Mouse (Mus musculus) myocyte (in vitro differentiated cells): ENCODE measurements around the gene Basp1. TPM values are rescaled to one million over a fixed set of nuclear protein-coding genes. Genes with fewer than 3 reads are reported as not detected.
A peak's percentile ranks its signal among the peaks of the same experiment; 100 is the strongest.

Experiments
- H3K27me3 ChIP-seq: one replicate; pipeline ENCODE4 v1.6.1; 2011; ENCODE audit not compliant: control insufficient read depth, insufficient read depth, insufficient read length
- H3K36me3 ChIP-seq: one replicate; pipeline ENCODE4 v1.6.1; 2011; ENCODE audit not compliant: control insufficient read depth, insufficient read depth
- H3K4me2 ChIP-seq: one replicate; pipeline ENCODE4 v1.6.1; 2011; ENCODE audit warnings: low read depth, control low read depth
- H3K4me3 ChIP-seq: one replicate; pipeline ENCODE4 v1.5.1; 2011; ENCODE audit warnings: mild to moderate bottlenecking, control low read depth, moderate library complexity
- H3K79me2 ChIP-seq: one replicate; pipeline ENCODE4 v1.6.1; 2011; ENCODE audit not compliant: control insufficient read depth, insufficient read depth
- H3ac ChIP-seq: one replicate; pipeline ENCODE4 v1.6.1; 2011; ENCODE audit not compliant: control insufficient read depth, insufficient read length
- CEBPB ChIP-seq: IDR thresholded peaks from 2 replicates; pipeline ENCODE4 v1.6.1; 2011; ENCODE audit warnings: mild to moderate bottlenecking, moderate library complexity; ENCODE audit not compliant: poor library complexity, insufficient read depth, severe bottlenecking
- E2F4 ChIP-seq: IDR thresholded peaks from one replicate; pipeline ENCODE4 v1.6.1; 2011; ENCODE audit warnings: mild to moderate bottlenecking, control low read depth, moderate library complexity; ENCODE audit not compliant: insufficient read depth
- MAX ChIP-seq: IDR thresholded peaks from one replicate; pipeline ENCODE4 v1.6.1; 2011; ENCODE audit warnings: low read depth, mild to moderate bottlenecking, control low read depth
- MYOD1 ChIP-seq, 3 experiments: IDR thresholded peaks; one replicate each; pipeline ENCODE4 v1.6.1; 2011; ENCODE audit warnings: control low read depth in 2 of 3, low read depth in 2 of 3, mild to moderate bottlenecking in 2 of 3, moderate library complexity in 1 of 3; ENCODE audit not compliant: insufficient read length in 2 of 3, control insufficient read depth in 1 of 3
- MYOG ChIP-seq, 3 experiments: IDR thresholded peaks; one replicate each; pipeline ENCODE4 v1.6.1; 2011; ENCODE audit warnings: control low read depth in 2 of 3, low read depth in 2 of 3, mild to moderate bottlenecking in 2 of 3; ENCODE audit not compliant: insufficient read length in 2 of 3, control insufficient read depth in 1 of 3, insufficient read depth in 1 of 3
- POLR2A ChIP-seq: IDR thresholded peaks from one replicate; pipeline ENCODE4 v1.6.1; 2011; ENCODE audit warnings: low read depth, mild to moderate bottlenecking, control low read depth, moderate library complexity; ENCODE audit not compliant: insufficient read length
- POLR2AphosphoS2 ChIP-seq: IDR thresholded peaks from one replicate; pipeline ENCODE4 v1.6.1; 2011; ENCODE audit warnings: low read depth, control low read depth; ENCODE audit not compliant: insufficient read length
- REST ChIP-seq: IDR thresholded peaks from one replicate; pipeline ENCODE4 v1.6.1; 2011; ENCODE audit warnings: mild to moderate bottlenecking, control low read depth, moderate library complexity; ENCODE audit not compliant: insufficient read depth, insufficient read length
- SRF ChIP-seq: IDR thresholded peaks from one replicate; pipeline ENCODE4 v1.6.1; 2011; ENCODE audit warnings: low read depth; ENCODE audit not compliant: control insufficient read depth, insufficient read length
- TCF12 ChIP-seq: IDR thresholded peaks from one replicate; pipeline ENCODE4 v1.6.1; 2011; ENCODE audit warnings: mild to moderate bottlenecking, control low read depth; ENCODE audit not compliant: poor library complexity, insufficient read depth, severe bottlenecking
- TCF3 ChIP-seq: IDR thresholded peaks from one replicate; pipeline ENCODE4 v1.6.1; 2011; ENCODE audit warnings: low read depth, control low read depth; ENCODE audit not compliant: insufficient read length
- USF1 ChIP-seq: IDR thresholded peaks from one replicate; pipeline ENCODE4 v1.6.1; 2011; ENCODE audit warnings: low read depth, mild to moderate bottlenecking, control low read depth, moderate library complexity
- polyA plus RNA-seq: library from polyadenylated mRNA; unstranded; fragments of >200 nt; fragmentation: generic; extraction: Trizol; gene quantifications from one replicate; pipeline ENCODE4 v1.2.1, GENCODE M21; 2012; ENCODE audit warnings: missing spikeins

Basp1 gene
- polyA plus RNA-seq, 1 experiment, result 103 TPM

- no peak overlapping the region for H3ac ChIP-seq
- TF ChIP-seq TCF12, result no peak
- no peak for TF ChIP-seq SRF
- no peak for TF ChIP-seq E2F4
- no peak for TF ChIP-seq POLR2A
- no peak for TF ChIP-seq TCF3
- TF ChIP-seq MYOD1 (IDR thresholded peaks at IDR 0.05; ENCODE audit: control insufficient read depth in 1 of 3, insufficient read length in 2 of 3, low read depth in 2 of 3), result no peak
- no peak for TF ChIP-seq USF1
- no peak for TF ChIP-seq POLR2AphosphoS2
- TF ChIP-seq MYOG (IDR thresholded peaks at IDR 0.05; ENCODE audit: control insufficient read depth in 1 of 3, insufficient read depth in 1 of 3, insufficient read length in 2 of 3, low read depth in 2 of 3), result no peak
- TF ChIP-seq MAX, result no peak
- TF ChIP-seq CEBPB, result no peak
- TF ChIP-seq REST, result no peak
- H3K4me3 ChIP-seq, result no peak overlapping the region
- H3K27me3 ChIP-seq, result no peaks in the 10 kb centered on the region
- H3K36me3 ChIP-seq, result no peaks in the 10 kb centered on the region
- H3K4me2 ChIP-seq, result no peak overlapping the region
- H3K79me2 ChIP-seq, result peaks cover 96% of the 10 kb centered on the region
Measured at GRCm38 (mm10) chr15:25373486-25373885, 40.1 kb downstream of the Basp1 start.

- peaks cover 7% of the 10 kb centered on the region for H3K36me3 ChIP-seq
- H3K4me3 ChIP-seq, result no peak overlapping the region
- peaks cover 79% of the 10 kb centered on the region for H3K79me2 ChIP-seq
- TF ChIP-seq MYOG (IDR thresholded peaks at IDR 0.05; ENCODE audit: control insufficient read depth in 1 of 3, insufficient read depth in 1 of 3, insufficient read length in 2 of 3, low read depth in 2 of 3) (peak in 1 of 3 experiments; percentile 7), USF1 (peak; percentile 2), MYOD1 (IDR thresholded peaks at IDR 0.05; ENCODE audit: control insufficient read depth in 1 of 3, insufficient read length in 2 of 3, low read depth in 2 of 3) (peak in 1 of 3 experiments; percentile 30), REST (no peak), E2F4 (no peak)
- peak overlapping the region; percentile 22 for H3K4me2 ChIP-seq
- H3ac ChIP-seq, result no peak overlapping the region
- no peaks in the 10 kb centered on the region for H3K27me3 ChIP-seq
Measured at GRCm38 (mm10) chr15:25369522-25369921, 44.0 kb downstream of the Basp1 start.

DNA sequence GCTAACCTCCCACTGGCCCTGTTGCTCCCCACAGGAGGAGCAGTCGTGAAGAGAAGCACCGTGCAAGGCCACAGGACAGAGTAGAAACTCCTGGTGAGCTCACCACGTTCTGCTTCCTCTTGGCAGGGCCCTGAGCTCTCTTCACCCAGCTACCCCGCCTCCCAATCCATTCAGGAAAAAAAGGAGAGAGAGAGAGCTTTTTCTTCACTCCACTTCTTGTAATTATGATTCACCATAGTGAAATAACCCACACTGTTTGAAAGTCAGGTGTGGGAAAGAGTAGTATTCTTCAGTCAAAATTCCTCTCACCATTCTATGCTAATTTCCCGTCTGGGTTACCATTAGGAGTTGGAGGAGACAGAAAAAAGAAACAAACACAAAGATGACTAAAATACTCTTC, 48.1 kb downstream of the Basp1 start:
- H3ac ChIP-seq, result no peak overlapping the region
- no peak overlapping the region for H3K4me2 ChIP-seq
- H3K79me2 ChIP-seq, result peaks cover 42% of the 10 kb centered on the region
- H3K36me3 ChIP-seq, result peaks cover 21% of the 10 kb centered on the region
- H3K27me3 ChIP-seq, result no peaks in the 10 kb centered on the region
- no peak for TF ChIP-seq TCF12
- TF ChIP-seq SRF, result no peak
- no peak overlapping the region for H3K4me3 ChIP-seq

- TF ChIP-seq MYOD1 (IDR thresholded peaks at IDR 0.05; ENCODE audit: control insufficient read depth in 1 of 3, insufficient read length in 2 of 3, low read depth in 2 of 3) (no peak), CEBPB (no peak), TCF12 (no peak), POLR2A (no peak), TCF3 (no peak), E2F4 (no peak), POLR2AphosphoS2 (no peak)
- peaks cover 21% of the 10 kb centered on the region for H3K36me3 ChIP-seq
- no peak overlapping the region for H3K4me2 ChIP-seq
- H3K4me3 ChIP-seq, result no peak overlapping the region
- H3K79me2 ChIP-seq, result peaks cover 37% of the 10 kb centered on the region
- H3K27me3 ChIP-seq, result no peaks in the 10 kb centered on the region
- H3ac ChIP-seq, result no peak overlapping the region
Measured at GRCm38 (mm10) chr15:25364819-25365463, 48.6 kb downstream of the Basp1 start.

GRCm38 (mm10) chr15:25364160-25364818, 49.3 kb downstream of the Basp1 start:
- TF ChIP-seq TCF3 (no peak), POLR2A (peak; percentile 3)

More at GRCm38 (mm10) chr15:25364160-25364818, 49.3 kb downstream of the Basp1 start:
- H3K36me3 ChIP-seq, result peaks cover 21% of the 10 kb centered on the region
- no peak overlapping the region for H3K4me2 ChIP-seq
- no peaks in the 10 kb centered on the region for H3K27me3 ChIP-seq
- H3ac ChIP-seq, result no peak overlapping the region
- no peak overlapping the region for H3K4me3 ChIP-seq
- peaks cover 30% of the 10 kb centered on the region for H3K79me2 ChIP-seq
